Mouse (Mus musculus) liver, embryonic 16.5 days (tissue): ENCODE data around the gene Abt1. TPM values are rescaled to one million over a fixed set of nuclear protein-coding genes. Genes with fewer than 3 reads are reported as not detected.

Experiments used
- ATAC-seq: fragments of 200-750 bp; cut with Nextera tagmentation; 2 replicates; pipeline ENCODE4 v1.8.0; 2017; ENCODE audit warnings: low read depth, mild to moderate bottlenecking, moderate number of reproducible peaks, moderate library complexity
- H3K27ac ChIP-seq: fragments of 300-500 bp; sonication (generic); 2 replicates; pipeline ENCODE4 v1.5.1; 2014; ENCODE audit warnings: mild to moderate bottlenecking, low read length
- H3K27me3 ChIP-seq: fragments of 300-500 bp; sonication (generic); 2 replicates; pipeline ENCODE4 v1.6.1; 2014; ENCODE audit warnings: low read depth, low read length, mixed read lengths; ENCODE audit not compliant: control insufficient read depth, insufficient read depth
- H3K36me3 ChIP-seq: fragments of 300-500 bp; sonication (generic); 2 replicates; pipeline ENCODE4 v1.6.1; 2014; ENCODE audit warnings: mild to moderate bottlenecking; ENCODE audit not compliant: control insufficient read depth, insufficient read depth
- H3K4me1 ChIP-seq: fragments of 300-500 bp; sonication (generic); 2 replicates; pipeline ENCODE4 v1.6.1; 2014; ENCODE audit warnings: low read depth, low read length, mixed read lengths; ENCODE audit not compliant: control insufficient read depth
- H3K4me2 ChIP-seq: fragments of 300-500 bp; sonication (generic); 2 replicates; pipeline ENCODE4 v1.6.1; 2014; ENCODE audit warnings: low read depth, low read length, mixed read lengths
- H3K4me3 ChIP-seq: fragments of 300-500 bp; sonication (generic); 2 replicates; pipeline ENCODE4 v1.5.1; 2014; ENCODE audit warnings: low read depth, mild to moderate bottlenecking, low read length
- H3K9ac ChIP-seq: fragments of 300-500 bp; sonication (generic); 2 replicates; pipeline ENCODE4 v1.6.1; 2014; ENCODE audit warnings: low read depth, low read length
- H3K9me3 ChIP-seq: fragments of 300-500 bp; sonication (generic); replicated peaks from 2 replicates; pipeline ENCODE4 v1.6.1; 2016; ENCODE audit warnings: low read length; ENCODE audit not compliant: control insufficient read depth
- WGBS: fragments of 180-500 bp; shearing (Covaris S2); extraction: QIAGEN DNeasy Blood & Tissue Kit; methylation state at CpG from one replicate; pipeline ENCODE4 v1.1.7; 2014; ENCODE audit not compliant: insufficient replicate concordance; 5-methylcytosine and 5-hydroxymethylcytosine counted together
- polyA plus RNA-seq: library from polyadenylated mRNA; unstranded; fragments of >200 nt; fragmentation: Nextera tagmentation; extraction: Ambion mirVana; gene quantifications from 2 replicates; pipeline ENCODE4 v1.2.1, GENCODE M21; 2015

The Abt1 gene
- polyA plus RNA-seq, 1 experiment from 2014 or later, result 4.5 TPM

DNA sequence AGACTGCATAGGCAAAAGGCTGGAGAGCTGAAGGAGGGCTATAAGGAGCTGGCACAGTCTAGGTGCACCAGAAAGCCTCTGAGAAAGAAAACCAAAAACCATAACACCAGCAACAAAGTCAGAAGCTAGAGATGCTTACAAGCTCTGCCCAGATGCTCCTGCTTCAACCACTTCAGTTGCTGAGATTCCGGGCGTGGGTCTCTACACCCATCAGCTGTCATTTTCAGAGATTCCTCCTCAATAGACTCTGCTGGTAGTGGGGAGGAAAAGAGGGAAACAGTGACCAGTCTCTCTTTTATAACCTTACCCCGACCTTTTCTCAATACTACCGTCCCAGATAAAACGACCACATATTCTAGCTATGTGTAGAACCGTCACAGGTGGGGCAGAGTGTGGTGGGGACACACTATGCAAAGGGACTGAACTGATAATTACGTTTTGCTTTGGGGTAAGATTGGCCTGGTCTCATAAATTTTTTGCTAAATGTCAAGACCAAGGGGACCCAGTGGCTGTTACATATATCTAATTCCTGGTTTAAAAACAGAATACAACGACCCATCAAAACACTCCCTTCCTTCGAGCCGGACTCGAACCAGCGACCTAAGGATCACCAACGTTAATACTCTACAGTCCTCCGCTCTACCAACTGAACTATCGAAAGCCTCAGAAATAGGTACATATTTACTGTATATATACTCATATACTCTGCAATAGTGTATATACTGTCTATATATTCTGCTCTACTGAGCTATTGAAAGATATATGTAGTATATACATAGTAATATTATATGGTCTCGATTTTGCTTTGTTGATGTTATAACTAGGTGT is 4.7 kb upstream of the Abt1 start:
- Histone ChIP-seq H3K4me1 (peaks cover 32% of the 10 kb centered on the region), H3K4me2 (no peak overlapping the region), H3K9ac (no peak overlapping the region), H3K9me3 (no peaks in the 10 kb centered on the region), H3K27me3 (no peaks in the 10 kb centered on the region), H3K4me3 (no peak overlapping the region), H3K27ac (no peak overlapping the region), H3K36me3 (no peaks in the 10 kb centered on the region)
- WGBS, result 50% methylated on average over 16 of the region's 16 CpGs
- ATAC-seq, result no peak

DNA sequence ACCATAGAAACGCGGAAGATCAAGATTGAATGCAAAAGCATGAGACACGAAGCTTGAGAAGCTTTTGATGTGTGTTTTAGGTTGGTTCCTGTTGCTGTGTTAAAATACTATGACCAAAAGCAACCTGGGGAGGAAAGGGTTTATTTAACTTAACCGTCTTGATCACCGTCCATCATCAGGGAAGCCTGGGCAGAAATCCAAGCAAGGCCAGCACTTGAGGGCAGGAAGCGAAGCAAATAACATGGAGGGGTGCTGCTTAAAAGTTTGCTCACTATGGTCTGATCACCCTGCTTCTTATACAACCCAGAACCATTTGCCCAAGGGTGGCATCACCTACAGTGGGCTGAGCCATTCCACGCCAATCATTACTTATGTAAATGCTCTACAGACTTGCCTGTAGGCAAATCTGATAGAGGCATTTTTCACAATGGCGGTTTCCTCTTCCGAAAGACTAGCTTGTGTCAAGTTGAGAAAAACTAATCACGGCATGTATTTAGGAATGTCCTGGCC is 3.8 kb upstream of the Abt1 start:
- no peaks in the 10 kb centered on the region for H3K36me3 ChIP-seq
- H3K27ac ChIP-seq, result no peak overlapping the region
- ATAC-seq, result no peak
- H3K27me3 ChIP-seq, result no peaks in the 10 kb centered on the region
- no peak overlapping the region for H3K4me2 ChIP-seq
- no peak overlapping the region for H3K4me3 ChIP-seq
- WGBS, result 71% methylated on average over 10 of the region's 10 CpGs
- peaks cover 37% of the 10 kb centered on the region for H3K4me1 ChIP-seq
- H3K9ac ChIP-seq, result no peak overlapping the region
- no peaks in the 10 kb centered on the region for H3K9me3 ChIP-seq

- H3K36me3 ChIP-seq, result no peaks in the 10 kb centered on the region
- no peak overlapping the region for H3K9ac ChIP-seq
- H3K4me2 ChIP-seq, result no peak overlapping the region
- 8% methylated on average over 14 of the region's 14 CpGs for WGBS
- H3K9me3 ChIP-seq, result no peaks in the 10 kb centered on the region
- peaks cover 38% of the 10 kb centered on the region for H3K4me1 ChIP-seq
- no peak overlapping the region for H3K4me3 ChIP-seq
- no peak overlapping the region for H3K27ac ChIP-seq
- no peaks in the 10 kb centered on the region for H3K27me3 ChIP-seq
- peak; percentile 10; the same call in 1 of the 2 replicates for ATAC-seq
Measured at GRCm38 (mm10) chr13:23426922-23427321, 3.3 kb upstream of the Abt1 start.

DNA sequence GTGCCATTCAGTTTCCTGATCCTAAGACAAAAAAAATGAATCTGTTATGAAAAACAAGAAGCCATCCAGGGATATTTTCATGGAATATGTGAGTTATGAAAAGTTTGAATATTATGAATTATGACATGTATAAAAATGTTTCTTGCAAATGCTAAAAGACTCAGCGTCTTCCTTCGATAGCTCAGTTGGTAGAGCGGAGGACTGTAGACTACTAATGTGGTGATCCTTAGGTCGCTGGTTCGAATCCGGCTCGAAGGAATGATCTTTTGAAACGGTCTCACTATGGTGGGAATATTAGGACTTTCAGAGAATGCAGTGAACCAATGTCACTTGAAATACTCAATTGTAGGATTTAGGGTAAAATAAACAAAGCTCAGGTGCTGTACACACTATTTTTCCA is 2.7 kb upstream of the Abt1 start:
- H3K4me3 ChIP-seq, result no peak overlapping the region
- H3K9me3 ChIP-seq, result no peaks in the 10 kb centered on the region
- ATAC-seq, result no peak
- no peaks in the 10 kb centered on the region for H3K27me3 ChIP-seq
- H3K27ac ChIP-seq, result no peak overlapping the region
- H3K4me1 ChIP-seq, result peaks cover 38% of the 10 kb centered on the region
- no peaks in the 10 kb centered on the region for H3K36me3 ChIP-seq
- H3K9ac ChIP-seq, result no peak overlapping the region
- peak overlapping the region; percentile 83 for H3K4me2 ChIP-seq
- WGBS, result 9% methylated on average over 8 of the region's 8 CpGs

DNA sequence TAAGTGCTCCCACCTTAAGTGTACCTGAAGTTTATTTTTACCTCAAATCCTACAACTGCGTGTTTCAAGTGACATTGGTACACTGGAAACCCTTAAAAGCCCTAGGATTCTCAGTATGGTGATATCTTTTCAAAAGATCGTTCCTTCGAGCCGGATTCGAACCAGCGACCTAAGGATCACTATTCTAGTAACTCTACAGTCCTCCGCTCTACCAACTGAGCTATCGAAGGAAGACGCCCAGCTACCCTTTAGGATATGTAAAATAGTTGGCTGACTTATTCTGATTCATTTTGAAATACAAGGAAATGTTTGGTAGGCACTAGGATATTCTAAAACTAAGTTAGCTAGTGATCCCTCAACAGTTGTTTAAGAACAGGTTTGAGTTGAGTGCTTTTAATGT is 1.8 kb upstream of the Abt1 start:
- no peaks in the 10 kb centered on the region for H3K9me3 ChIP-seq
- H3K4me1 ChIP-seq, result peaks cover 38% of the 10 kb centered on the region
- H3K4me3 ChIP-seq, result peak overlapping the region; percentile 58
- no peaks in the 10 kb centered on the region for H3K27me3 ChIP-seq
- WGBS, result 1% methylated on average over 9 of the region's 9 CpGs
- peak overlapping the region; percentile 6; the same call in 1 of the 2 replicates for H3K27ac ChIP-seq
- peak overlapping the region; percentile 83 for H3K4me2 ChIP-seq
- no peak overlapping the region for H3K9ac ChIP-seq
- 0 out of 2 replicates have a peak, but pooled peaks cover 3% of the 10 kb centered on the region for H3K36me3 ChIP-seq
- ATAC-seq, result peak; percentile 49

- no peaks in the 10 kb centered on the region for H3K27me3 ChIP-seq
- peak overlapping the region; percentile 58 for H3K4me3 ChIP-seq
- H3K9me3 ChIP-seq, result no peaks in the 10 kb centered on the region
- peak overlapping the region; percentile 68; the same call in 1 of the 2 replicates for H3K27ac ChIP-seq
- peak; percentile 73 for ATAC-seq
- H3K4me2 ChIP-seq, result peak overlapping the region; percentile 83
- peaks cover 32% of the 10 kb centered on the region for H3K4me1 ChIP-seq
- H3K9ac ChIP-seq, result peak overlapping the region; percentile 52
- WGBS, result 2% methylated on average over 25 of the region's 25 CpGs
- H3K36me3 ChIP-seq, result 0 out of 2 replicates have a peak, but pooled peaks cover 3% of the 10 kb centered on the region
Measured at GRCm38 (mm10) chr13:23424494-23425325, 1.0 kb upstream of the Abt1 start.

DNA sequence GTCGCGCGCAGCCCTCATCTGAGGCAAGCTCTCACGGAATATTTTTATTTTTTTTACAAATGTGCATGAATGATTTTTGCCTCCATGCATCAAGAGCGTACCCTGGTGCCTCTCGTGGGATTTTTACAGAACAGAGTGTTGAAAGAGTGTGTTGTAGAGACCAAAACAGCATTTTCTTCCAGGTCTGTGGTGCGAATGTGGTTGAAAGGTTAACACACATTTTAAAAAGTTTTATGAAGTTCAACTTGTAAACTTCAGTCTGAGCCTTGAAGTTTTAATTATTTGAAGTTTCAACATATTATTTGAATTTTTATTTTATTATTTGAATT is 350 bp upstream of the Abt1 start:
- ATAC-seq, result no peak
- H3K27ac ChIP-seq, result peak overlapping the region; percentile 80
- peak overlapping the region; percentile 75 for H3K4me3 ChIP-seq
- H3K36me3 ChIP-seq, result 0 out of 2 replicates have a peak, but pooled peaks cover 3% of the 10 kb centered on the region
- no peaks in the 10 kb centered on the region for H3K27me3 ChIP-seq
- H3K9ac ChIP-seq, result peak overlapping the region; percentile 47
- peaks cover 32% of the 10 kb centered on the region for H3K4me1 ChIP-seq
- peak overlapping the region; percentile 83 for H3K4me2 ChIP-seq
- 0% methylated on average over 7 of the region's 7 CpGs for WGBS
- no peaks in the 10 kb centered on the region for H3K9me3 ChIP-seq

- no peak overlapping the region for H3K4me2 ChIP-seq
- H3K9me3 ChIP-seq, result no peaks in the 10 kb centered on the region
- no peak overlapping the region for H3K4me3 ChIP-seq
- no peak for ATAC-seq
- WGBS, result 89% methylated on average over 16 of the region's 16 CpGs
- H3K4me1 ChIP-seq, result peaks cover 29% of the 10 kb centered on the region
- no peak overlapping the region for H3K9ac ChIP-seq
- no peak overlapping the region for H3K27ac ChIP-seq
- 0 out of 2 replicates have a peak, but pooled peaks cover 3% of the 10 kb centered on the region for H3K36me3 ChIP-seq
- no peaks in the 10 kb centered on the region for H3K27me3 ChIP-seq
Measured at GRCm38 (mm10) chr13:23422351-23422750, 1.3 kb downstream of the Abt1 start.
